Mouse (Mus musculus) lung, adult 2 months (tissue): Measurements from ENCODE around the gene Rptn.

ENCODE experiments used
- CTCF ChIP-seq: fragments of 200-500 bp; IDR thresholded peaks from 2 replicates; pipeline ENCODE4 v1.5.1; 2011; ENCODE audit warnings: mild to moderate bottlenecking, low read length, control low read depth; ENCODE audit not compliant: insufficient read depth
- POLR2A ChIP-seq: fragments of 200-500 bp; IDR thresholded peaks from 2 replicates; pipeline ENCODE4 v1.6.1; 2011; ENCODE audit warnings: low read depth, mild to moderate bottlenecking, control low read depth, low read length, borderline replicate concordance; ENCODE audit errors: extremely low read depth

DNA sequence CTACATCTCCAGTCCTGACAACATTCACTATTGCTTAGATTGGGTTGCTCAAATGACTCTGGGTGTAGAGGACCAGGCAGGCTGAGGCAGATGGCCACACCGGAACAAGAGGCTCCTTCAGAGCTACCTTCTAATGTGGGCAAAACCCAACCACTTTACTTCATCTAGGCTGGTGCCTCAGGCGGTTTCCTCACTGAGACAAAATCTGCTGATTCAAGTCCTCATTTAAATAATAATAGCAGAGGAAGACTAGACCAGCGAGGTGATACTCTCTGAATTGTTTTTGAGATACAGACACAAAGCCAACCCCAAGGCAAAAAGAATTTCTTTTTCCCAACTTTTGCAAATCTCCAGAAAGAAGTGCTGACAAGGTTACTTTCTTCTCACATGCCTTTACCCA, 38.2 kb downstream of the Rptn start:
- TF ChIP-seq CTCF (no peak), POLR2A (no peak)
